Mouse (Mus musculus): ENCODE measurements at regions not wholly inside any gene's neighbourhood (a gene's known extent, or its start where the extent isn't known, plus 50 kb on each side); places are given as distances from the start of the nearest gene placed in this dataset.
A peak's percentile ranks its signal among the peaks of the same experiment; 100 is the strongest.

DNA sequence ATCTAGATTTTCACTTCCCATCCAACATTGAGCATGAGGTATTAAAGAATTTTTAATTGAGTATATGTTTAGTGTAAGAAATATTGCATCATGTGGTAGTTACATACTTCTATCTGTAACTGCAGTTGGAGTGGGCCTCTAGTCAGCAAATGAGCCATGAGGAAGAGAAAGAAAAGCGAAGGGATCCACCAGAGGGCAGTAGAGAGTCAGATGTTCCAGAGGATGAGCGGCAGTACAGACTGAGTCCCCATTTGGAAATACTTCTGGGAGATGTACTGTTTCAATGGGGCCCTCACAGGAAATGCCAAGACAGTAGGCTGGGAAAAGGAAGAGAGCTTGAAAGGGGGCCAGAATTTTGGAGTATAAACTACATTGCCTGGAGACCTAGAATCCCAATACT lies 221.2 kb downstream of the Myh15 start:
- peak; percentile 50 for DNase-seq (ENCODE audit: extremely low read depth, low read depth)

DNA sequence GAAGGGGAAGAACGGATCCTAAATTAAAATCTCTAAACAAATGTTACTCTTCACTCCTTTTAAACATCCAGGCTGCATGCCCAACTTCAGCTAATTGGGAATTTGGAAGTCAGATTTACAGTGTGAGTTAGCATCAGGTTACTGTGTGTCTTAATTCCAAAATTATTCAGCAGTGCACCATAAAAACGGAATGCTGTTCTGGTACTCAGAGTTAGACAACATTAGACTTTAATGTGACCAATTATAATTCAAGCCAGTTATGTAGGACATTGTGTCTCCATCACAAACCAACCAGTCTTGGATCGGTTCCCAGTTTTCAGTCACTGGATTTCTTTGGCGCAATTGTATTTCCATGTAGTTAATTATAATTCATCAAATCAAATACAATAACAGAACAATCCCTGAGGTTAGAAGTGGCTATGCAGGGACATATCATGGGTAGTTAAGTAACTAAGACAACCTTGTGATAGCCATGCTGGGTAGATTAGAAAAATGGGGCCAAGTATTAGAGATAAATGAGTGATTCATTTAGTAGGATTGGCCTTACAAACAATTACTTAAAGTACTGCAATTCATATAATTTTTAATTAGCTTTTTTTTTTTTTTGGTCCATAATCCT lies 230.9 kb downstream of the Myh15 start:
- DNase-seq (ENCODE audit: extremely low read depth, low read depth) = no peak

DNA sequence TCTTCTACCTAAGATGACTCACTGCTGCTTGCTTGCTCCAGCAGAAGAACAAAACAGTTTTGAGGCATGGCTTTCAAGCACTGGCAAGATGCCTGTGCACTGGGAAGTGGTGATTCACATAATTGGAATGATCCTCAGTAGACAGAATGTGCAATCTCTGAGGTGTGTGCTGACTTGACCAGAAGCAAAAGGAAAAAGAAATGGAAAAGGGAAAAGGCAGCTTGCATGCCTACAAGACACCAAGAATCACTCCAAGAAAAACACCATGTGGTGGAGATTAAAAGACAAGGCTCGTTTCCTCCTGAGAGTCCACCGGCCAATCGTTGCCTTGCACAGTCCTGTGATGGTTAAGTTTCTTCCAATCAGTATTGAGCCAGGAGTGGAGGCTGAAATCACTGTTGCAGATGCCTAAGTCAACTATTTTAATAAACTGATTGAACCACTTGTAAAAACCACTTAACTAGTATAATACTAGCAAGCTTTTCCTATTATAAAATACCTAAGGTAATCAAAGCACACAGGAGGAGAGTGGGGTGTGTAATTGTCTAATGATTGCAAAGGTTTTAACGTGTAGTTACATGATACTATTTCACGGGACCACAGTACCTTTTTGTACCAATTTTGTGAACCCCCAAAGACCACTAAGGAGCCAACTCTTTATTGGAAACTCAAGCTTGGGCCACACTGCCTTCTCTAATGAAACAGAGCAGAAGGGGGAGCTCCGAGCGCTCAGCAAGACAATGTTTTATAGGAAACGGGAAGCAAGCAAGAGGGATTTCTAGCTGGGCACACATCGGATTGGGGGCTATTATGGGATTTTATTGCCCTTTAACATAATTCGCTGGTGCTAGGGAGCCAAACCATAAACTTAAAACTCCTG lies 232.2 kb downstream of the Myh15 start:
- DNase-seq (ENCODE audit: extremely low read depth, low read depth) = no peak

DNA sequence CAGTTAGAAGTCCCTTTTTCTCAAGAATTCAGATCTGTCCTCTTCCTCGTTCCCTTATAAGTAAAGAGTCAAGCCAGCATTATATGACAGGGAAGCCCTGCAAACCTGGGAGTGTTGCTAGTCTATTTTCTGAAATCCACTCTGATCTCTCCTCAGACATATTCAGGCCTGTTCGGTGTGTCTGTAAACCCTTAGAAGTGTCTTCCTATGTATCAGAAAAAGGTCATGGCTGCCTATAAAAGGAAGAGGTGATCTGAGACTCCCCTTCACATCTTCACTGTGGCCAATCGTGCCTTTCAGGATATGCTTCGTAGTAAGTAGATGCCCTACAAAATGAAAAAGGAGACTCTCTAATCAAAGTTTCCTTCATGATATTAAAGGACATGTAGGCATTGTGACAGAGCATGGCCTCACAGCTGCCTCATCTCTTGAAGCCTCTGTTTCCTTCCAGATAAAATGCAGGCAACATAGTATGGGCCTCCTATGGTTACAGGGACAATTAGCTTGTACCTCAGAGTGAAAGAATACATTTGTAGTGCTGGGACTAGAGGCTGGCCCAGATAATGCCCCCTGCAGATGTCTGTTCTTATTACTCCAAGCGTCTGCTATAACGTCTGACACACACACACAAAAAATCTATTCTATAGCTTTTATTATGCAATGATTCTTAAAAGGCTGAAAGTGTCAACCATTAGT lies 246.5 kb downstream of the Myh15 start:
- no peak for DNase-seq (ENCODE audit: extremely low read depth, low read depth)

DNA sequence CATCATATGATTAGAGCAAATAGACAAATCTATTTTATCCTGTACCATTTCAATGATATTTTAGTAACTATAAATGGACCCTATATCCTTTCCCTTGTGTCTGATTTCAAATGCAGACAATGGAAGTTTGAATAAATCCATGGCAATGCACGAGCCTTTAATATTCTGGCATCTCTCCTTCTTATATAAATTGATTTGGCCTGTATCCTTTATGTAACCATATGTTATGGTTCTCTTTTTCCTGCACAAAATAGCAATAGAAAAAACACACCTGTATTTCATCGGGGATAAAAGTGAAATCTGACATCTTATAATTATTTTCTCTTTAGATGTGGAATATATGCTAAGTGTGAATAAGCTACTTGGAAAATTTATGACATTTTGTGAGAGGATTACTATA lies 247.1 kb downstream of the Myh15 start:
- no peak for DNase-seq (ENCODE audit: extremely low read depth, low read depth)

DNA sequence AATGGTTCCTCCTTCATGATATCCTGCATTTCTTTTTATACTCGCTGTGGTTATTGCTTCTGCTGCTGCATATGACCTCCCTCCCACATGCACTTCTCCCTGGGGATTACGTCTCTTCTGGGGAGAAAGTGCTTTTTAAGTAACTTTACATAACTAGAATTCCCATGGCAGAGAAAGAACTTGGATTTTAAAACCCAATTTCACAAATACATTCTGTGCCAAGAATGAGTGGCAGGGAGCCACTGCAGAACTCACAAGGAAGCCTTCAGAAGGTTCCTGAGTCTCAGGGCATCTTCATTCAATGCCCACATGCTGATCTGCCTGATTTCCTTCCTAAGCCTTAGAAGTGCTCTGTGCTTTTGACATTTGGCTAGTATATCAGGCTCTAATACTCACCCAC lies 259.8 kb downstream of the Myh15 start:
- no peak for DNase-seq (ENCODE audit: extremely low read depth, low read depth)

DNA sequence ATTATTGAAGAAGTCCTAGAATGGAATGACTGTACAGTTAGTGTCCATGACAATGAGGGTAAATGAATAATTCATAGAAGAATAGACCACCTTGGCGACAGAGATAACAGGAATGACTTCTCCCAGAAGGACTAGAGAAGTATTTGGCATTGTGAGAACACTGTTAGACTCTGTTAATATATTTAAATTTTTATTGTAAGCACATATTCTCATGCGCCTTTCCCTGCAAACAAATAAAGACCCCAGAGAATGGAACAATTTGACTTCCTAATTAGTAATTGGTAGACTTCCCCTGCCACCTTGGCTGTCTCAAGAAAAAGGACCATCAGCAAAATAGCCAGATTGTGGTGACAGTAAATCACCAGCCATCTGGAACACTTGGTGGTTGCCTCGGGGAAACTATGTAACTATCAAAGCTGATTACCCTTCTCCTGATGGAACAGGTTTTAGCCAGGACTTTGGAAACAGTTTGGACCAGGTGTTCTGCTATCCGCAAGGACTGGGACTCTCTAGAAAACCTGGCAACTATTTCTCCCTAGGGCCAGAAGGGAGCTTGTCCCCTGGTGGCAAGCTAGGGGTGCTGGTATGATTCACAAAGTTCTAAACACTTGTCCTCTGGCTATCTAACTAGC lies 261.9 kb downstream of the Myh15 start:
- DNase-seq (ENCODE audit: extremely low read depth, low read depth) = no peak

DNA sequence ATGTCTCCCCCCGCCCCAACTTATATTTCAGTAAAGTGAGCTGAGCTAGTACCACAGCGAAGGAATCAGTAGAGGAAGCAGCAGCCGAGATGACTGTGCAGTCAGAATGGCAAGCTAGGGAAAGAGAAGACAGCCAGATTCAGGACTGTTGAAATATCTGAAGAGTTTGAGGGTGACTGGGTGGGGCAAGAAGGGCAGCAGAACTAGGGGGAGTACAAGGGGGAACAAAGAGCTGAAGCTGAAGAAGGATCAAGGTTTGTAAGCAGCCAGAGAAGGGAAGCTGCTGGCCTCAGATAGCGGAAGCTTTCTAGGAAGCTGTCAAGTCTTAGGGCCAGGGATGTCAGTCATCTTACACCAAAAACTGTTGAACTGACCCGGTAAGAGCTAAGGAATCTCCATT lies 262.5 kb downstream of the Myh15 start:
- DNase-seq (ENCODE audit: extremely low read depth, low read depth) = no peak

DNA sequence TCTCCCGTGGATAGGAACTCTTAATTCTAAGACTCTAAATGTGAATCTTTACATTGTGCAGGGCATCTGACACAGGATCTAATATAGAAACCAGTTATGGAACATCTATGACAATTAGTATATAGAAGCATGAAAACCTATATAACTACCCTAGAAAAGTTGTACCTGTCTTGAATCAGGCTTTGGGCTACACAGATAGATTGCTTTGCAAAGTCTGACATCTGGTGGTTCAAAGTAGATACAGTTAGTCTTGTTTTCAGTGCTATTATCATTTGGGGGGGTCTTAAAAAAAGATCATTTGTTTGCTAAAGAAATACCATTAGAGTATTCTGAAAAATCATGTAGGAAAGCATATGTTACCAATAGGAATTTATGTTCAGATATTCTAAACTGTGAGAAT lies 264.7 kb downstream of the Myh15 start:
- DNase-seq (ENCODE audit: extremely low read depth, low read depth) = no peak

DNA sequence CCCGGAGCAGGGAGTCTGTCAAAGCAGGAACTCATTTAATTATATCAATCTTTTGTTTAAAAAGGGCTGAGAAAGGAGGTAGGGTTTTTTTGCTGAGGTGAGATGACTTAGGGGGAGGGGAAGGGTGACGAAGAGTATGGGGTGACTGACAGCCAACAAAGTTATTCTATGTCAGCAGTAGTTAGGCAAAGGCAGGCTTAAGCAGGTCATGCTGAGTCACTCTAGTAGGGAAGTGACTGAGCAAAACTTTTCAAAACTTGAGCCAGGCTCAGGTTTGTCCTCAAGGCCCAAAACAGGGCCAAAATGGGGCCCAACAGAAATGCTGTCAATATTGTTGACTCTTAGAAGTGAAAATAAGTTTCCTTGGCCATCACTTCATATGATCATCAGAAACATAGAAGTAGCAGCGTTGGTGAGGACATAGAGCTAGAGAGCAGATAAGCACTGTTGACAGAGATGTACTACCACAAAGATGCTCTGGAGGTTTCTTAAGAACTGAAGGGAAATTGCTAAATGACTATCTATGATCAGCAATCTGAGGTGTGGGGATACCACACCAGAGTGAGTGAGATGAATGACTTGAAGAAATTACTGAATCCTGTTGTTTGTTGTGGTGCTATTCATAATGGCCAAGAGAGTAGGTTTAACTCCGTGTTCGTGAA lies 273.6 kb downstream of the Myh15 start:
- DNase-seq (ENCODE audit: extremely low read depth, low read depth) = no peak

DNA sequence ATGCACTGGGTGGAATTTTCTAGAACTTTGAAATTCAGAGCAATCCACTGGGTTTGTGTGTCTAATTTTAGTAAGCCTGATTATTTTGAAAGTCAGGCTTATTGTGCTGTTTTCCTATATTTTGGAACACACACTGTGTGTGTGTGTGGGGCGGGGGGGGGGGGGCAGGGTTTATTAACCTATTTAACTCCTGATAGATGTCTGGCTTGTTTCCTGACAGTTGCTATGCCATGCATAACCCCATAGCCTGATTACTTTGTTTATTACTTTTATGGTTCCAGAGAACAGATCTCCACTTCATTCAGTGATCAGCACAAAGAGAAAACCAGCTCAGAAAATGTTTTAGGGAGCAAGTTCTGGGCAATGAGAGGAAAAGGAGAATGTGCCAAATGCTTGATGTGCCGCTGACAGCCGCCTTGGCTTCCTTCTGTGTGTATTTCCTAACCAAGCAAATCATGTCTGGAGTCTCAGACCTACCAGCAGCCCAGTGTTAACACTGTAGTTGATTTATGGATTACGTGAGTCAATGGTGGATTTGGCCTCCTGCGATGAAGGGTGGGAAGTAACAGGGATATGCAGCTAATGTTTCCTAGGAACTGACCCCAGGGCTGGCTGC lies 274.9 kb downstream of the Myh15 start:
- no peak for DNase-seq (ENCODE audit: extremely low read depth, low read depth)

DNA sequence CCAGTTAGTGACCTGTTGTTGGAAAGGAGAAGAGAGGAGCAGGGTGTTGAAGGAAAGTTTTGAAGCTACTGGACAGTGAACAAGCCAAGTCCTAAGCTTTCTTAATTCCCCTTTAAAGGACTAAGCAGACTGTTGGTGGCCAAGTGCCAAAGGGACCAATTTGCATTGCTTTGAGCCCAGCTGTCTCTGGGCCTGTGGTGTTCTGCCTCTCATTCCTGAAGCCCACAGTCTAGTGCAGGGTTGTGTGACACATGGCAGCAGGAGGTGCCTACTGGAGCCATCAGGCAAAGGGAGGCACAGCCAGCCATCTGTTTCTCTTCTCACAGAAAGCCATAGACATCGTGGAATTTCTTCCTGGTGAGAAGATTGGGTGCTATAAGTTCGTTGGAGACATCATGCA lies 278.6 kb downstream of the Myh15 start:
- no peak for DNase-seq (ENCODE audit: extremely low read depth, low read depth)

DNA sequence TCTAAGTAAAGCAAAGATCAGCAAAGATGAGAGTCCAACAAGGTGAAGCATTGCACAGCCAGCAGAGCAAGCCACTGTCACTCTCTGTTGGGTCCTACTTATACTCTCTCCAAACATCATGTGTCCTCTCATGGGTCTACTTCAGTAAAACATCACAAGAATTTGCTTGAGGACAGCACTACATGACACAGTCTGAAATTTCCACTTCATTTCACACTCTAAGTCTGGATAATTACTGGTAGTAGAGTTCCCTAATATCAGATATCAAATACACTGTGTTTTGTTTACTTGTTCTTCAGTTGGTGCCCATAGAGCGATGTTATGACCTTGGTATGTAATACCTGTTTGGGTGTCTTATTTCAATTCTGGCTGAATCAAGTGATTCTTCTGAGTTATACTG lies 280.7 kb downstream of the Myh15 start:
- no peak for DNase-seq (ENCODE audit: extremely low read depth, low read depth)

DNA sequence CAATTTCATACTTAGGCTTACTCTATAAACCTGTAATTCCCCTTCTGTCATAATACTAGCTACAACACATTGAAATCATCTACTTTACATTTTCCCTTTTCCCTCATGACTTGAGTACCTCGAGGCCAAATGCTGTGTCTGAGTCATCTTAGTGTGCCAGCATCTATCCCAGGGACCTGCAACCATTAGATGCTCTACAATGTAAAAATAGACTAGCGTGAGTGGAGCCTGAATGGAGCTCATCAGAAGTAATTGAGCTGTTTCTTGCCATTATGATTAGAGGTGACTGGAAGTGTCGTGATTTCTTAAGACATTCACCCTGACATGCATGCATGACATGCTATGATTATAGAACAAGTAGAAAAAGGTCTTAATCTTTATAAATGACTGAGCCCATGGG lies 301.1 kb downstream of the Myh15 start:
- DNase-seq (ENCODE audit: extremely low read depth, low read depth) = no peak

DNA sequence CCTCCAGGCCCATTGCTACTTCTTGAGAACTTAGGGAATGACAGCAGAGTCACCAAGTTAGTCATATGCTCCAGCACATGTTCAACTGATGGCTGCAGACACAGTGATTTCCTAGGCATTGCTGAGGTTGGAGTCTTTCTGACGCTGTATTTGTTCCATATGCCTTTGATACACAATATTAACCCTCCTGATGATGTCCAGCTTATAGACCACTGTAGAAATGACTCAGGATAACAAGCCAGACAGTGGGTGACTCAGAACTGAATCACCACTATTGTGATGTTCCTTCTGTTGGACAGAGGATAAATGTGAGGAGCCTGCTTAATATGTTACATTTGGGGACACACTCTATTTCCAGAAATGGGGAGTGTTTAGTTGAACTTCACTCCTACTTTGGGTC lies 304.4 kb downstream of the Myh15 start:
- no peak for DNase-seq (ENCODE audit: extremely low read depth, low read depth)

DNA sequence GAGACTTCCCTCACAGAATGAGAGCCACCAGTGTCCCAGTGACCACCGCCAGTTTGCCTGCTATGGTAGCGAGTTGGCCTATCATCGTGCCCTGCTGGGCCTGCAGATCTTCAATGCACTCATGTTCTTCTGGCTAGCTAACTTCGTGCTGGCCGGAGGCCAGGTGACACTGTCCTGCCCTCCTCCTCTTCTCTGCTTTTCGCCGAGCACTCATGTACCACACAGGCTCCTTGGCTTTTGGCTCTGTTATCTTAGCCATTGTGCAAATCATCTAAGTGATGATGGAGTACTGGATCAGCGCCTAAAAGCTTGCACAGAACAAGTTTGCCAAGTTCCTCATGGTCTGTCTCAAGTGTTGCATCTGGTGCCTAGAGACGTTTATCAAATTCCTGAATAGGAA lies 312.2 kb downstream of the Myh15 start:
- DNase-seq (ENCODE audit: extremely low read depth, low read depth) = no peak

DNA sequence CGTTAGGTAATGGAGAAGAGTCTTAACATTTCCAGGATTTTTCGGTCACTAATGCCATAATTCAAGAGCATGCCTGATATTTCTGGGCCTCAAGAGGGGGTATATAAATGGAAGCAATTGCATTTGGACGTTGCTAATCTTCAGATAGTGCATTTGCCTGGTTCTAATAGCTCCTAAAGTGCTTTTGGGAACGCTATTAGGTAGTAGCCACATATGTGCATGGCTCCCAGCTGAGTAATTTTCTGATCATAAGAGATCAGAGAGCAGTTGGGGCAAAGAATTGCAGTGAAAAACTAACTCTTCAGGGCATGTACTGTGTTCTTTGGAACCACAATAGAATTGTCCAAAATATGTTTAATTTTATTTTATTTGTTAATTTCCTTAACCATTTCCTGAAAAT lies 317.8 kb downstream of the Myh15 start:
- no peak for DNase-seq (ENCODE audit: extremely low read depth, low read depth)

DNA sequence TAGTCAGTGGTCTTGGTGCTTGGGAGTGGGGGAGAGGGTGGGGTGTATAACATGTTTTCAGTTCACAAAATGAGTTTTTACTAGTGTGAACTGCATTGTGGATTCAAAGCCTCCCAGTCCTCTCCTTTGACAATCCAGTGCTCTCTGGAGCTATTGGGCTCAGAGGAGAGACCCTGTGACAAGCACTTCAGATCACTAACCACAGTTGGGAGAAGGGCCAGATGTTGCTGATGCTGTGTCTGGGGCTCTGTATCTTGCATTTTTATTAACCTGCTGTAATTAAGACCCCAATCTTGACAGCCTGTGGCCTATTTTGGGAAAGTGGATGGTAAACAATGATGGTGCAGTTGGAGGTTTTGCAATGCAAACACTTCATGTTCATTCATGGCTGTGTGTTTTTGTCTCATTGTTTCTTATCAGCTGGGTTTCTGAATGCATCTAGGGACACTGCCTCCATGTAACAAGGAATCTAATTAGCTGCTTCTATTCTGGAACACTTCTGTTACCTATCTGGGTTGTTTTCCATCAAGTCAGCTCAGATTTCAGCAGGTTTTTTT lies 320.0 kb upstream of the Ift57 start:
- DNase-seq (ENCODE audit: extremely low read depth, low read depth) = no peak

DNA sequence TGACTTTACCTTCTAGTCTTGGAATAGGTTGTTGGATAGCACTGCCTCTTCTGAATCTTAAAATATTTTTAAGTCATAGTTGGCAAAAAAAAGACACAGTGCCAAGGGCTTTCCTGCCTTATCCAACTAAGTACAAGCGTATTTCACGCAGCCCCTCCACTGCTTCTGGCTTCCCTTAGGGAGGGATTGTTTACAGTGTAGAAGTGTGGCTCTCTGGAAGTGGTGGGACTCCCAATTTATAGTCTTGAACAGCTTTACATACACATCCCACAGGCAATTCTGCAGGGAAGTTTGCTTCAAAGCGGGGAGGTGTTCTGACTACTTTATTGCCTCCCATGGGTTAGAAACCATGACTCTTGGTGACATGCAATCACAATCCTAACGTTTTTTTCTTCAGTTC lies 310.9 kb upstream of the Ift57 start:
- DNase-seq (ENCODE audit: extremely low read depth, low read depth) = no peak

DNA sequence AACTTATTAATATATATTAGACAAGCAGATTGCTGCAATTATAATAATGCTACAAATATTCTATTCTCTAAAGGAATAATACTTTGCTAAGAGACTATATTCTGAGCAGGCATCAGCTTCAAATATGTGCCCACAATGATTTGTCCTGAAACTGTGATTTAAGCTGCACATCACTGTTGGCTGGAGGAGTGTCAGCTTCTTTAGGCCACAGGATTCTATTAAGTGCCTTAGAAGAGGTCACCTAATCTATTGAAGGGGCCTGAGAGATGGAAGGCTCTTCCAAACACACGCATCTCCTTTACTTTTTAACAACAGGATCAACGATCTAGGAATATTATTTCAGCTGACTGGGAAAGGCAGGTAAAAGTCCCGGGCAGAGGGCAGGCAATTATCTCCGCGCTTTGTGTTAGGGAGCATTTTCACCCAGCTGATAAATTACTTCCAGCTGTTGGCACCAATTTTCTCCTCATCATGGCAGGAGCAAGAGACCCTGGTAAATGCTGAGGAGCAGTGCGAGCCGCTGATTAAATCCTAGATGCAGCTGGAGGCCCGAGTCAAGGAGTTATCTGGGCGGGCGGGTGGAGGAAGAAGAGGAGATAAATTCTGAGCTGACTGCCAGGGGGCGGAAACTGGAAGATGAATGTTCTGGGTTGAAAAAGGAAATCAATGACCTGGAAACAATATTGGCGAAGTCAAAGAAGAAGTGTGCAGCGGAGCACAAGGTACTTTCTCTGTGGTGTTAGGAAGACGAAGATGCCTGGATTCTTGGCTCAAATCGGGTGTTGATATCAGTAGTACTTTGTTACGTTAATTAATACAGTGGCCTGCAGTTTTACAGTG lies 290.9 kb upstream of the Ift57 start:
- peak; percentile 28 for DNase-seq (ENCODE audit: extremely low read depth, low read depth)
